Mouse (Mus musculus) right cerebral cortex, adult 2 months (tissue): ENCODE results near the gene Mocs1.
A peak's percentile ranks its signal among the peaks of the same experiment; 100 is the strongest.

ENCODE experiments used
- DNase-seq, 2 experiments: peaks; one replicate each; pipeline ENCODE4 v3.0.0; 2021 to 2022; ENCODE audit warnings: low spot score in 2 of 2

Mocs1 gene

DNA sequence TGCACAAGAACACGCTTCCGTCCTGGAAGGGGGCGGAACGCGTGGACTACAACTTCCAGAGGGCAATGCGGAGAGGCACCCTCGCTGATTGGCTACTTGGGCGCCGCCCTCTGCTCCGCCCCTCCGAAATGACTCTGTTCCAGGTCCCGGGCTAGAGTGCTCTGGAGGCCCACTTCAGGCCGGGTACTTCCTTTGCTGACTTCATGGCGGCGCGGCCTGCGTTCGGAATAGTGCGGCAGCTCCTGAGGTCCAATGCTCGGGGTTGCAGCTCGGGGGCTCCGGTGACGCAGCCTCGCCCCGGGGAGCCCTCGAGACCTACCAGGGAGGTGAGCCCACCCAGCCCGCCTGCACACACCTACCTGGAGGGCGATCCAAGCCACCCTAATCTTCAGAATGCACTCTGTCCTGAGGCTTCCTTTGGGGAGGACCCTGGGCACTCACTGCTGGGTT is at the start of gene Mocs1:
Gene Mocs1, plus strand, starts transcription at position 124 of the 450 bp plus-strand sequence.
- peak; percentile 94 to 96 for DNase-seq

DNA sequence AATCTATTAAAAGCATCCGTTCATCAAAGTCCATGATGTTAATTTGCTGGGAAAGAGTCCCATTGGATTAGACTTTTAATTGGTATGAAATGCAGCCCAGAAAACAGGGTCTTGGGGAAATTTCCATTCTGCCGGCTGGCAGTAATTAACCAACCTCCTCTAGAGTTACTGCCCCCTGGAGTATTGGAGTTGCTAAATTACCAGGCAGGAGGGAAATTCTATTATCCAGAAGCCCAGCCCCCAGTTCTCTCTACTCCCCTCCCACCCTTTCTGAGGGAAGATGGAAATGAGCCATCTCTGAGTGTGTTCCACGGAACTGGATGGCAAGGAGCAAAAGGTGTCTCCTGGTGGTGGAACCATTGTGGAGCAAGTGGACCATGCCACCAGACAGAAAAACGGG is 48.5 kb upstream of the Mocs1 start:
- DNase-seq, result no peak

DNA sequence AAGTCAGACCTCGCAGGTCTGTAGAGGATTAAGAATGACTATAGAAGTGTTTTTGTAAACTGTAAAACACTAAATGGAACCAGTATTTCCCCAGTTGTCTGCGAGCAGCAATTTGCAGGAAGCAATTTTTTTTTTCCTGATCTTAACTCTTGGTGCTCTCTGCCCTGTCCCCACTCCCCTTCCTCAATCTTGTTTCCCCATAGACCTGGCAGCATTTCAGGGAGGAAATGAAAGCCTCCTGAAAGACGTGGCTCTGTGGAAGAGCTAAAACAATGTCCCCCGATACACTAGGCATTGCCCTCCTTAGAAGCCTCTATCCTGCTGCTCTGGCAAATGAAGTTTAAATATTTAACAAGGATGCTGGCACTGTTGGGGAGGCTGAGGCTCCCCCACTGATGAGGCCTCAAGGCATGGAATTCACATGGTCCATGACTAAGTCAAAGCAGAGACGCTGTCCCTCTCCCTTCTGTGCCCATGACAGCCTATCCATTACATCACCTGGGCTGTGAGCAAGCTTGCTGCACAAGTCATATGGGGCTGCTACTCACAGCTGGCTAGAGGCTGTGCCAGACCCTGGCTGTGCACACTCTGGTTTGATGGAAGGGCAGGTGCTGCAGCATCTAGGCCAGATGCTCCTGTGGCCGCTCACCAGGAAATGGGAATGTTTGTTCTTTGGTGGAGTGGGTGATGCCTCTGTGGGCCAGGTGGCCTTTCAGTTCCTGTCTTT is 43.8 kb upstream of the Mocs1 start:
- no peak for DNase-seq

DNA sequence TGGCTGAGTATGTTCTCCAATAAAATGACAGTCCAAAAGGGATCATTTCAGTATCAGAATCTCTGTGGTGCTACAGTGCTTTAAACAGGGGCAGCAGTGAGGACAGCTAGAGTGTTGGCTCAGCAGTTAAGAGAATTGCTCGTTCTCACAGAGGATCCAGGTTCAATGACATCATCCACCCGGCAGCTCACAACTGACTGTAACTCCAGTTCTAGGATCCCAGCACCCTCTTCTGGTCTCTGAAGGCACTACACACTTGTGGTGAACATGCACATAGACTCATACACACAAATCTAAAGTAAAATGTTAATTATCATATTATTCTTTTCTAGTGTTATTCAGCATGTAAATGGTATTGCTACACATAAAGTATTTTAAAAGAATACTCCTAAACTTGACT is 40.4 kb upstream of the Mocs1 start:
- DNase-seq, result no peak

DNA sequence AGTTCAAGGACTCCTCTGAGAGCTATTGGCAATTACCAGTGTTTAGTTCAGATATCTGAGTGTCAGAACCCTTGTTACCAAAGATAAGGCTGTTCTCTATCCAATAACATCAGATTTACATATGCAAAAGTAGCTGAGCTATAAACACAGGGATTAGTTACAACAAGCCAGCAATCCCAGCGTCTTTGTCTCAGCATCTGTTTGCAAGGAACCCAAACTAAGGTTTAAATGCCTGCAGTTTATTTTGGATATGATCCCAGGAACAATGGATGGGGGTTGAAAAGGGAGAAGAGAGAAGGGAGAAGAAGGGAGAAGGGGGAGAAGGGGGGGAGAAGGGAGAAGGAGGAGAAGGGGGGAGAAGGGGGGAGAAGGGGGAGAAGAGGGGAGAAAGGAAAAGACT is 35.4 kb upstream of the Mocs1 start:
- no peak for DNase-seq

DNA sequence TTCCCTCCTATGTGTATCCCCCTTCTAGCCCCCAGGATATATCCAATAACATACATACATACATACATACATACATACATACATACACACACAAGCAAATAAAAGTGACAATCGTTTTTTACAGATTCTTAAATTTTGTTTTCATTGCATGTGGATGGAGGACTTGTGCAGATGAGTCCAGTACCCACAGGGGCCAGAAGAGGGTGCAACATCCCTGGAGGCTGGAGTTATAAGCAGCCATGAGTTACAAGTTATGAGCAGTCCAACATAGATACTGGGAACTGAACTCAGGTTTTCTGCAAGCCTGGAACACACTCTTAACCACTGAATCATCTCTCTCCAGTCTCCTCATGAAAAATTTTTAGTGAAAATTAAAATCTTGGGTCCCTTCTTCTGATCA is 33.3 kb upstream of the Mocs1 start:
- peak in 1 of 2 experiments; percentile 16 for DNase-seq

DNA sequence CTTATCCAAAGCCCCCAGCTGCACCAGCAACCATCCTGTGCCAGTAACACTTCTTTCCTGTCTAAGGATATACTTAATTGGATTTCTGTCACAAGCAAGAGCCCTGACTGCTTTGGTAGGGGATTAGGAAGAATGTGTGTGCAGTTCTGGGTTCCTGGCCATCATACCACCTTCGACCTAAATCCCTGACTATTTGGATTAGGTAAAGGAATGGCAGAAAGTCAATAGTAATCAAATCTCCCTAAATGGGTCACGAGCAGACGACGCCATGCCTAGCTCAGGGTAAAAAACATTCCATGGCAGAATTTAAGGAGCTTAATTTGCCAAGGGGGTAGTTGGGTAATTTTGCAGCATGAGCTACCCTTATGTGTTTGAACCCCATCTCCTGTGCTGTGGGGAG is 28.6 kb upstream of the Mocs1 start:
- no peak for DNase-seq

DNA sequence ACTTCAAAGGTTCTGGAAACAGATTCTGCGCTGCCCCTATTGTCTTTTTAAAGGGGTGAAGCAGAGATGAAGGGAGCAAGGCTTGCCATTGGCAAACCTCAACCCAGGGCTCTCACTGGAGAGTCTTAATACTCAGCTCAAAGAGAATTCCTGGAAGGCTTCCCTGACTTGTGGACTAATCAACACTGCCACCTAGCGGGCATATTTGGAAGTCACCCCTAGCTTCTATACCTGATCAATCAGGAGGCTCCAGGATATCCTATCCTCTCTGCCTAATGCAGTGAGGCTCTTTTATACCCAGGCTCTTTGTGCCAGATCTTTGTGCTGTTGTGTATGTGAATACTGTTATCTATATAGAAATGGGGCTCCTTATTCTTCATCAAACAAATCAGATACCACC is 28.0 kb upstream of the Mocs1 start:
- peak; percentile 93 for DNase-seq

DNA sequence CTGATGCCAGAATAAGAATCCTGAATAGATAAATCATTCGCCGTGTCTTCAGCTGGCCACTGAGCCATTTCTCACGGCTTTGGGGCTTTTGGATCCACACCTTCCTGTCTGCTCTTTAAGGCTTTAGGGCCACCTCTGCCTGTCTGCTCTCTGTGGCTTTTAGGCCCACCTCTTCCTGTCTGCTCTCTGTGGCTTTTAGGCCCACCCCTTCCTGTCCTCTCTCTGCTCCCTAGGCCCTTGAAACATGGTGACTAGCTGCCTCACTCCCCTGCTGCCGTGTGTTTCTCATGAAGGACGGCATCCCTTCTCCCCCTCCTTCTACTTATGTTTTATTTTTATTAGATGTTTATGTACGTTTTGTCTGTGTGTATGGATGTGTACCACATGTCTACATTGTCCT is 25.0 kb upstream of the Mocs1 start:
- no peak for DNase-seq

DNA sequence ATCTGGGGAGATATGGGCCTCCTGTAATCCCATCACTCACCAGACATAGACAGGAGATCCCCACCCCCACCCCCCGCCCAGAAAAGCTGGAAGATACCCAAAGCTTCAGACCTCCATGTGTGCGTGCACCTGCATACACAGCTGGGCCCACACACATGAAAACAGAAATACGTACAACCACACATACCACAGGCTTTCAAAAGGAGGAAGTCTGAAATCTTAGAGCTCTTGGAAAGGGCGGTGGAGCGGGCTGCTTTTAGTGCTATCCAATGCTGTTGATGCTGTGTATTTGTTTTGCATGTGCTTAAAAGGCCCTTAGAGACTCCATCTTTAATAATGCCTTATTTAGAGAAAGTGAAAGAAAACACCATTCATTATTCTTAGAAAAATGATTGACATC is 22.2 kb upstream of the Mocs1 start:
- no peak for DNase-seq

DNA sequence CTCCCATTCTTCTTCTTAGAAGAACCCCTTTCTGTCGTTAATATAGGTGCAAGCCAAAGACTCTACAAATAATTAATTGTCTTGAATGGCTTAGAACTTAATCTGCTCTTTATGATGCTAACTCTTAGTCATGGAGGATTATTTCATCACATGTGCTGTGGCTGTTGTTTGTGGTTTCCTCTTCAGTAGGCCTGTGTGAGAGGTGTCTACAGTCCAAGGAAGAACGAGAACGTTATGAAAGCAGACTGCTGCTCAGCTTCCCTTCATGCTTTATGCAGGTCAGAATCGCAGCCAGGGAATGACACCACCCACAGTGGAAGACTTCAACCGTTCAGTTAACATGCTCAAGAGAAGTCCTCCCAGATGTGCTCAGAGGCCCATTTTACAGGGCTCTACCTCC is 15.2 kb upstream of the Mocs1 start:
- no peak for DNase-seq

DNA sequence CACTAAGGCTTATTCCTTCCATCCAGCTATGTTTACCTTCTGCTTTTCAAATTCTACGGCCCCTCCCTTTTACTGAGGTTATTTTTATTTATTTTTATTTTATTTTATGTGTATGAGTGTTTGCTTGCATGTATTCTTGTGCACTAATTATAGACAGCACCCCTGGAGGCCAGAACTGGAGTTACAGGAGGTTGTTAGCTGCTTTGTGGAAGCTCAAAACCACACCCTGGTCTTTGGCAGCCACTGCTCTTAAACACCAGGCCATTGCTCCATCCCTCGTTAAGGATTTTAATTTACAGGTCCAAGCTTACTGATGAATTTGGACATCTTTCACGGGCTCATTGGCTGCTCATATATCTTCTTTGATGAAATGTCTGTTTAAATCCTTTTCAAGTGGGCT is 14.6 kb upstream of the Mocs1 start:
- no peak for DNase-seq

DNA sequence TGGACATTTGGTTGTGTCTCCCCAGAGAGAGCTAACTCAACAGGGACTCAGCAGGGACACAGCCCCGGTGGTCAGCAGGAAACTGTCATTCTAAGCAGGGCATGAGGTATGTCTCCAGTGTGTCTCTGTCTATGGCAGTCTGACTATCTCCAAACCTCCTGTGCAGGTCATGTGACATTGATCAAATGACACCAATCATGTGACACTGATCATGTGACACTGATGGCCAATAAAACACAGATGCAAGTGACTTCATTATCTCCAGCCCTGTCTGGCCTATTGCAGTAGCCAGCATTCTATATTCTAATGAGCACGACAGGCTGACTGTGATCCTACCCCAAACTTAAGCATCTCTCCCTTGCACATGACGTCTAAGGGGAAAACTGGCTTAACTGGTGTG is 11.9 kb upstream of the Mocs1 start:
- no peak for DNase-seq

DNA sequence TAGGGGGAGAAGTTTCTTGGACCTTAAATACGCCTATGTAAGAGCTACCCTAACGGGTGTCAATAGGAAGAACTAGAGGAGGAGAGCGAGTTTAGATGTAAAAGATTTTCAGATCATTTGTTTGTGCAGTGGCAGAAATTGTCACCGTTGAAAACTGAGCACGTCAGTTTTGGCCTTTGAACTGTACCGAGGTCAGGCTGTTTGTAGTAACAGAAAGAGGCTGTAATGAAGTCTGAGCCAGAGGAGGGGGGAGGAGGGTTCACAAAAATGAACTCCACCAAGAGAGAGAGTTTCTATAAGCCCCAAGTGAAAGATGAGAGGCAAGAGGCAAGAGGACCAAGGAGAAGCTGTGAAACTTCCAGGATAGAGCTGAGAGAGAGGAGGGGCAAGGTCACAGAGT is 8.3 kb upstream of the Mocs1 start:
- DNase-seq, result no peak

DNA sequence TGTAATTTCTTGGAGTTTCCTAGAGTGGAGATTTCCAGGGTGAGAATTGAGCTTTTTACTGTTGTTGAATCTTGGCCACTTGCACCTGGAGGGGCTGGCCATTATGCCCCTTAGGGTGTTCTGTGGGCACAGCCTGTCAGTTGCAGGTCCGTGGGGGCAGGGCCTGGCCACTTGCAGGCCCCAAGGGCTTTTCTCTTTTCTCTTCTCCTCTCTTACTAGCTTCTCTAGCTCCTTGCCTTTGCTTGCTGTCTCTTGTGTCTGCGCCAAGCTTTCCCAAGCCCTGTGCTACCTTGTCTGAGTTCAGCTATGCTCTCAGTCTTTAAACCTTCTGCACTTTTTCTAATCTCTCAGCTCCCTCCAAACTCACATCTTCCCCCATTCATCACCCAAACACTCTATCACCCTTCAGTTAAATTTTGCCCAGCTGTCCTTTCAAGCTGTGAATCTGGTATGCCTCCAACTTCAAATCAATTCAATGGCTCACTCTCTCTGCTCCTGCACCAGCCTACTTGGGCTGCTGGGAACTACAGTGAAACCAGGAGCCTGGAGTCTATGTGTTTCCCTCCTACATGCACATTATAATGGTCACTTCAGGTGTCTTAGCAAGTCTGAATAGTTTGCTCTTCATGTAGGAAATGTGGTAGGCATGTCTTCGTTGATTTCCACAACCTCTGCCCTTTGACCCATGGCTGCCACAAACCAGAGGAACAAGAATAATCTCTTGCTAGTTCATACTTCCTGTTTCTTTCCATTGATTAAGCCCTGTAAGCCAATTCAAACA is 5.7 kb upstream of the Mocs1 start:
- no peak for DNase-seq

DNA sequence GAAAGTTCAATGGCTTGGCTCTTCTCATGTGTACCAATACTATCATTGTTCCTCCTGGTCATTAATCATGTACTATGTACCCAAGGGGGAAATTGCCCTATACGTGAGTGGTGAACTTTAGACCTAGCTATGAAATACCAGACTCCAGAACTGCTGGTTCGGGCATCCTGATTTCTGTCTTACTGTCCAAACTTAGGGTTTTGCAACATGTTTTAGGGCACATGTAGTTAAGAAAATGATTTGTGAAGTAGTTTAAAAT is 5.2 kb upstream of the Mocs1 start:
- no peak for DNase-seq

DNA sequence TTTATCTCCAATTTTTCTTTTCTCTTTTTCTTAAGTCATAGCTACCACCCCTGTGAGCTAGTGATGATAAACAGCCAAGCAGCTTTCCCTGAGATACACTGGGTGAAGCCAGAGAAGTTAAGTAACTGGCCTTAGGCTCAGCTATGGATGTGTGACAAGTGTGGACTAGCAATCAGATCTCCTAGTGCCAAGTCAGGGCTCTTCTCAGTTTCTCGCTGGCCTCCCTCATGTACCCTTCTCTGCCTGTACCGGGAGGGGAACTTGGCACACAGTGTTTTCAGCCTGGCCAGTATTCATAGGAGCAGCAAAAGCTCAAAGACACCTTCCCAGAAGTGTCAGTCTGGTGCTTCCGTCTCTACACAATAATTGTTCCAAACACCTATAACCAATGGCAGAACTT is 4.3 kb upstream of the Mocs1 start:
- no peak for DNase-seq

DNA sequence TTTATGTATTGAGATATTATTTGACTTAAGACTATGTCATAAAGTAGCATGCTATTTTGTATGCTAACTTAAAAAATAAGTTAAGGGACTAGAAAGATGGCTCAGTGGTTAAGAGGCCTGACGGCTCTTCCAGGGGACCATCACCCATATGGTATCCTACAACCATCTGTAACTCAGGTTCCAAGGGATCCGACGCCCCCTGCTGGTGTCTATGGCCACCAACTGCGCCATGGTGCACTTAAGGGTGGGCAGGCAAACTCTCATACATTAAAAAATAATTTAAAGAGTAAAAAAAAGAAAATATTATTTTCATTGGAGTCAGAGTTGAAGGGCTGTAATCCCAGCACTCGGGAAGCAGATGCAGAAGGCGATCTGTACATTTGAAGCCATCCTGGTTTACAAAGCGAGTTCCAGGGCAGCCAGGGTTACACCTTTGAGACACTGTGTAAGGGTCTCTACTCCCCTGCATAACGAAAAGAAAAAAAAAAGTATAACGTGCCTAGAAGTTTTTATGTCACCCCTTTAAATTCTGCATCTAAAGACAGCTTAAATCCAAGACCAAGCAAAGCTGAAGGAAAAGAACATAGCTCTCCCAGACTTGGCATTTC is 427 bp upstream of the Mocs1 start:
- no peak for DNase-seq

DNA sequence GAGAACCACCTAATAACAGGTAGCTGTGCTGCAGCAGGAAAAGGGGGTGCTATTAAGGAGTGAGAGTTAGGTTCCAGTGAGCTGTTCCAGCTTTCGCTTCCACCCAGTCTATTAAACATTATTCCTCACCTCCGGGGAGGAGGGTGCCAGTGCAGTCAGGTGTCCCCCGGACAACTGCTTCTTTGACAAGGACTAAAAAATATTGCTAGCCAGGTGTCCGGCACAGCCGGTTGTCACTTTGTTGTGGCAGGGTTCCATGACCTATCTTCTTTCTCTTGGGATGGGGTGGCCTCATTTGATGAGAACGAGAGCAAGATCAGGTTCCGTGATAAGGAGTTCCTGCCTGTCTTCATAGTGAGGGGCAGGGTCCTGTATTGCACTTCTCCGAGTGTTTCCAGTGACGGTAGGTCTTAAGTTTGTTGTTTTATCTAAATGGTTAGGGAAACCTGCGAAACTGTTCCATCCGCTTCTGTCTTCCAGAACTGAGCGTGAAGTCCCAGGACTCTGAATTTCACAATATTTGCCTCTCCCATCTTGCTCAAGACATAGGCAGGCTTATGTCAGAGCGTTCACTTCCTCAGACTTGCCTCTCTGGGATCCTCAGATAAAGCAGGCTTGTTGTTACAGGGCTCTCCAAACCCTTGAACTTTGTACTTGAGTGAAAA is 721 bp downstream of the Mocs1 start:
- DNase-seq, result no peak

DNA sequence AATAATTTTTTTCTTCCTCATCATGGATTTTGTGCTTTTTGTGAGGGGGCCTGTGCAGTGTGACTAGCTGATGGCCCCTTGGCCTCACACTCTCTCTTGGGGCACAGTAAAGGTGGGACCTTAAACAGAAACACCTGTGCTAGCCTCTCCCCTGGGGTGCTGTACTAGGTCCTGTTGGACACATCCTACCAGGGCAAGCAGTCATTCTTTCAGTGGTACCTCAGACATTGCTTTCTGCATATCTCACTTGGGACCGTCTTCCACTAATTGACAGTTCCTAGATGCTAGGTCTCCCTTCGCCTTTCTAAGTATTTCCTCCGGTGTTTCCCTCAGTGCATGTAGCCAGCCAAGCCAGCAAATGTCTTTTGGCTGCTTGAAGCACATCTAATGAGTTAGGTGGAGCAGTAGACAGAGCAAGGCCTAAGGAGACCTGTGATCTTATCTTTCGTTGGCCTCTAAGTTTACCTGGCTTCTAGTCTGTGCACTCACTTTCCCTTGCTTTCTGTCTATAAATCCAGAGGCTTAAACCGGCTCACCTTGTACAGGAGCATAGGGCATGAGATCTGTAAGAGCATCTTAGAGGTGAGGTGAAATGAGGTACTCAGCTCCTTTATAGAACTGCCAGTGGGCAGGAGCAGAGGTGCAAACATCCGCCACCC is 1.4 kb downstream of the Mocs1 start:
- DNase-seq, result no peak

DNA sequence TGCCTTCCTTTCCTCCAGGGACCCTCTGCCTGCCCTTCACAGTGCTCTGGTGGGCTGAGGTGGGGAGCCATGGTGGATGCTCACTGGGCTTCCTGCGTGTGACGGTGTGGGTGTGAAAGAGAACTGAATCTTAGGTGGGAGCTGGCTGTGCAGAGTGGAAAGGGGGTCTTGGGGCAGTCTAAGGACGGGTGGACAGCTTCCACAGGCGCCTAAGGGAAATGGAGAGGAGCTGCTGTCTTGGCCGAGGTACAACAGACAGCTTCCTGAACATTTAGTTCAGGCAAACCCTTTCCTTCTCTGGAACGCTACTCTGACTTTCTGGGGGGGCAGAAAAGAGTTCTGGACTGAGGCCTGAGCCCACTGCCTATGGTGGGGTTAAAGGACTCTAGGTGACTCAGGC is 2.0 kb downstream of the Mocs1 start:
- DNase-seq, result no peak

DNA sequence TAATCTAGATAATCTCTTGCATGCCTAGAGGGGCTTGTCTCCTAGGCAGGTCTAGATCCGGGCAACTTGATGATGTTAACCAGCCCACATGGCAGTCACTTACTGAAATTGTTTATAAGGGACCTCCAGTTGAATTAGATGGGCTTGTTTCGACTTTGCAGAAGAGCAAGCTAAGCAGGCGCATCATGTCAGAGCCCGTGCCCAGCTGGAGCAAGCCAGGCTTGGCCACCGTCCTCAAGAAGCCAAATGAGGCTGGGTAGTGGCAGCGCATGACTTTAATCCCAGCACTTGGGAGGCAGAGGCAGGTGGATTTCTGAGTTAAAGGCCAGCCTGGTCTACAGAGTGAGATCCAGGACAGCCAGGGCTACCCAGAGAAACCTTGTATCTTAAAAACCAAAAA is 3.0 kb downstream of the Mocs1 start:
- no peak for DNase-seq
